Mouse (Mus musculus): ENCODE results near the gene Nrarp.

Nrarp gene

DNA sequence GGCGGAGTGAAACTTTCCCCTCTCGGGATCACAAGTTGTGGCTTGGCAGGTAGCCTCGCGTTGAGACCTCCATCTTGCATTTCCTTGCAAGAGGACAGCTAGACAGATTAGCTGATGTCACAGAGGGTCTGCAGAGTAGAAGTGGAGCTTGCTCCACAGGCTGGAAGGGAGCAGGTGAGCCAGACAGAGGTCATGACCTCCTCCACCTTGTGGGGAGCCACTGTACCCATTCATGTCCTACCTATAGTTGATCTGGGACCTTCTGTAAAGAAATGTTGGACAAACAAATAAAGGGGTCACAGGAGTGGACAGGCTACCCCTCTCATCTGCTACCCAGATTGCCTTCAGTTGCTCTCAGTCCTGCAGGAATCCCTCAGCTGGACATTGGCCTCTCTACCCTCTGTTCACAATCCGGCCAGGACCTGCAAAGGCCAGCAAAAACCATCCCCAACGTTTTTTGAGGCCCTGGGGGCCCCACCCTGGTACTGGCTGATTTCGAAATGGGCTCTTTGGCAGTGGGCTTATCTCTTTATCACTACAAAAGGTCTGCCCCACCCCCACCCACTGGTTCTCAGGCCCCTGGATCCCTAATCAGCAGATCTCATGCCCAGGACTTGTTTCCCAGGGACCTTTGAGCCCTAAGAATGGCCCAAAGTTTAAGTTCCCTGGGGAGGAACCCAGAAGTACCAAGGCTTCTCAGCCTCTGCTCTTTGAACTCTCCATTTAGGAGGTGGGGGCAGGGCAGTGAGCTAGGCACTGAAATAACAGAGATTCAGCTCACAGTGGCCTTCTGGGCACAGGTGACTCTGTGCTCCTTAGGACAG, 5.5 kb upstream of the Nrarp start:
- DNase-seq (ENCODE audit: low spot score) = no peak

DNA sequence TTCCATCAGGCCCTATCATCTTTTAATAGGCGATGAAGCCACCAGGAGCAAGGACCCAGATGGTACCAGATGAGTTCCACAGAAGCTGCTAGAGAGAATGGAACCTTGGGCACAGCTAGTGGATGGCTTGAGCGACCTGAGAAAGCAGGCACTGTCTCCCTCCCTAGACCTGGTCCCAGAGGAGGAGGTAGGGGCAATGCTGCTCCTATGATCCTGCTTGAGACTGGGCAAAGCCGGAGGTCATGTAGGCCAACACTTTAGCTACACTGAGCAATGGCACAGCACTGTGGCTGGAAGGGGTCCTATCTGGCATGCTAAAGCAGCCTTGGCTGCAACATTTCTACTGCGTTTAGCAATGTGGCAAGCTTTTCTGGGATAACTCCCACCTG, 4.9 kb upstream of the Nrarp start:
- no peak for DNase-seq (ENCODE audit: low spot score)

DNA sequence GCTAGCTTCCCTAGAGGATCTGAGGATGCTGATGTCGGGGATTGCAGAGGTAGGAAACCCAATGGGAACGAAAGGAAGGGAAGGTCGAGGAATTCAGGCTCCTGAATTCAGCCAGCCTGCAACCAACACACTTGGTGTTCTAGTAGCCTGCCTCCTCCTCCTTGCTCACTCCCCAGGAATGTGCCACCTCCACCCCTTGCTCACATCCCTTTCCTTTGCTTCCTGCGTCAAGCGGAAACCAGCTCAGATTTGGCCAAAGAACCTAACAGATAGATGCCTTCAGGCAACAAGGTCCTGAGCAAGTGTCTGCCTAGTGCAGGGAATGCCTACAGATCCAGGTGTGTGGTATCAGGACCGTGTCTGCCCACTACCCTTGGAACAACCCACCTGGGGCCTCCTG, 4.0 kb upstream of the Nrarp start:
- DNase-seq (ENCODE audit: low spot score) = no peak

DNA sequence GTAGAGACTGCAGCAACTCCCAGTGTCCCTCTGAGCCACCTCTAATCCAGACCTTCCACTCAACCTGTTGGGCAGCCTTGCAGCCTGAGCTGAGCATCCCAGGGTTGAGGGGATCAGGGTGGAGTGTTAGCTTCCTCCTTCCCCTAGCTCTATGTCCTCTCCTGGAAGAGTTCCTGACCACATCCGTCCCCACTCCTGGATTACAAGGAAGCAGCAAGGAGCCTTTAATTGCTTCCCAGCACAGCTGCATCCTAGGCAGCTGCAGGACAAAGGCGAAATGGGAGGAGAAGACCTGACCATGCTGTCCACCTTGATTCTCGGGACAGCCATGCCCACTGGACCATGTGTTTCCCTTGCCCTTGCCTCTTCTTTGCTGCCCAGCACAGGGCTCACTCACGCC, 3.5 kb upstream of the Nrarp start:
- DNase-seq (ENCODE audit: low spot score) = no peak

DNA sequence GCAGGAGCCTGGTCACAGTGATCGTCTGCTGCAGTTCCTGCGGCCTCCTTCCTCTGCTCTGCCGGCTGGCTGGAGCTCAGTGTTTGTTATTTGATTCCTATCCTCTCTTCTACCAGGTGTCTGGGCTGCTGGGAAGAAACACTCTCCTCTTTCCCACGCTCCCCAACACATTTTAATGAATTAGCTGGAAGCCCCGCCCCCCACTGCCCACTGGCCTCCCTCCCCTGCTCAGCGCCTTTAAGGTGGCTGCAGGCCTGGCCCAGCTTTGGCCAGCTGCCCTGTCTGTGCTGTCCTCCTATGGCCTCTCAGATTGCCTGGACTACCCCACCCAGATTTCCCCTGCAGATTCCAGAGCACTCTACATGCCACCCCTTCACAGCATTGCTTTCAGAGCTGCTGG, 2.9 kb upstream of the Nrarp start:
- DNase-seq (ENCODE audit: low spot score) = no peak

DNA sequence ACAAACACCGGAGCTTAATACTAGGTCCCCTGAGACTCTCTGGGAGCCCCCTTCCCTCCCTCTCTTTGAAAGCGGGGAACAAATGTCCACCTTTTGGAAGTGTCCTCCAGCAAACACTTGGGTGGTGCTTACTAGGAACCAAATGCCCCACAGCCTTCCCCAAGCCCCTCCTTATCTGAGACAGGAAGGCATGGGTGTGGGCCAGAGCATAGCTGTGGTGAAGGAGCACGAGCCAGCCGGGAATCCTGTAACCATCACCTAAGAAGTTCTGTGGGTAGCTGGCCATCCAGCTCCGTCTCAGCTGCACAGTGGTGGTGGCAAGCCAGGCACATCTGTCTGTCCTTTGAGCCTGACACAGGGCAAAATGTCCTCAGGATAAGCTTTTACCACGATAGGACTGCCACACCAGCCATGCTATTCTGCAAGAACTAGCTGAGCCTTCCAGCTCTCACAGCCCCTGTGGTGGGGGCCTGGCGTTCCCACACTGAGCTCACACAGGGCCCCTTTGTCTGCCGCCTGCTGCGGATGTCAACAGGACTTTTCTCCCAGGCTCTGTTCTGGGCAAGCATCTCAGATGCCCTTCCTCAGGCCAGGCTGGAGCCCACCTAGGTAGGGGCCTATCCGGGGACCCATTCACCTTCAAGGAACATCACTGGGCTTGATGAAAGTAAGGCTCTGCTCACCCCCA, 2.1 kb upstream of the Nrarp start:
- DNase-seq (ENCODE audit: low spot score) = no peak

DNA sequence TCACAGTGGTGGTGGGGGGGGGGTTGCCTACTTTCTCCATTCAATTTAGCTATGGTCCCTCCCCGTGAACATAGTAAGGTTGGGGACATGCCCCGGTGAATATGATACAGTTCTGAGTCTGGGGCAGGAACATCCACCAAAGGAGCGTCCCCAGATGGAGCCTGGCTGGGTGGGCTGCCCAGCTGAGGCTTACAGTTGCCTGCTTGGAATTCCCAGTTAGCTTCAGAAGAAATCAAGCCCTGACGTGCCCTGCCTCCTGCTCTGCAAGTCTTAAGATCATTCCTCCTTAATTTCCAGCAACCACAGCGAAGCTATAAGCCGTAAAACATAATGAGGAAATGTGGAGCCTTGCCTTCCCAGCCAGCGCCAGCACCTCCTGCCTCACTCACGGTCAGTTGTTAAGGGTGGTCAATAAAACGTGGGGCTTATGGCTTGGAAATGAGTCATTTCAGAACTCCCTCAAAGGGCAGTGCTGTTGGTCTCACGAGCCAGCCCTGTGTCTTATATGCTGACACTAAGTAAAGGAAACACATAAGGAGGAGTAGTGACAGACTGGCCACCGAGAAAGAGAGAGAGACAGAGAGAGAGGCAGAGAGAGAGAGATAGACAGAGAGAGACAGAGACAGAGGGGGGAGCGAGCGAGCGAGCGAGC, 866 bp upstream of the Nrarp start:
- DNase-seq (ENCODE audit: low spot score) = no peak

DNA sequence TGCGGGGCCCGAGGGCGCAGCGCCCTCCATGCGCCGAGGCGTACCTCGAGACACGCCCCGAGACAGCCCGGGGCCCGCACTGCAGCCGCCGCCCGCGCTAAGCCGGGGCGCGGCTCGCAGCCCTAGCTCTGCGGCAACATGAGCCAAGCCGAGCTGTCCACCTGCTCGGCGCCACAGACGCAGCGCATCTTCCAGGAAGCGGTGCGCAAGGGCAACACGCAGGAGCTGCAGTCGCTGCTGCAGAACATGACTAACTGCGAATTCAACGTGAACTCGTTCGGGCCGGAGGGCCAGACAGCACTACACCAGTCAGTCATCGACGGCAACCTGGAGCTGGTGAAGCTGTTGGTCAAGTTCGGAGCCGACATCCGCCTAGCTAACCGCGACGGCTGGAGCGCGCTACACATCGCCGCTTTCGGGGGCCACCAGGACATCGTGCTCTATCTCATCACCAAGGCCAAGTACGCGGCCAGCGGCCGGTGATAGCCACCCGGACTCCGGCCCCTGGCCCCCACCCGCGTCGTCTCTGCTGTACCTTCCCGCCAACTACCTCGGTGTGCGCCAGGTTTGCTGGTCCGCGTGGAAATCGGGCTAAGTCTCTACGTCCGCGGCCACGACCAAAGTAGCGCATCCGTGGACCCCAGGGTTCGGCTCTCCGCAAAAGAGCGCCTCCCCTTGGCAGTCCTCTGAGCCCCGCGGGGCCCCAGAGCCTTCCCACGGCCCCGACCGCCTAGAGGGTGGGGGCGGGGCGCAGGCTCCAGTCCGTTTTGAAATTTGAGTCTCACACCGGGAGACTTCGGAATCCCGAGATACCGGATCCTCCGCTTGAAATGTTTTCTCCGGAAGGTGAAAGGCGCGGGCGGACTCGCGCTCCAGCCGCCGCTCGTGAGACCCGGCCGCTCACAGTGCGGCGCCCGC, 674 bp downstream of the Nrarp start:
- DNase-seq (ENCODE audit: low spot score) = no peak

DNA sequence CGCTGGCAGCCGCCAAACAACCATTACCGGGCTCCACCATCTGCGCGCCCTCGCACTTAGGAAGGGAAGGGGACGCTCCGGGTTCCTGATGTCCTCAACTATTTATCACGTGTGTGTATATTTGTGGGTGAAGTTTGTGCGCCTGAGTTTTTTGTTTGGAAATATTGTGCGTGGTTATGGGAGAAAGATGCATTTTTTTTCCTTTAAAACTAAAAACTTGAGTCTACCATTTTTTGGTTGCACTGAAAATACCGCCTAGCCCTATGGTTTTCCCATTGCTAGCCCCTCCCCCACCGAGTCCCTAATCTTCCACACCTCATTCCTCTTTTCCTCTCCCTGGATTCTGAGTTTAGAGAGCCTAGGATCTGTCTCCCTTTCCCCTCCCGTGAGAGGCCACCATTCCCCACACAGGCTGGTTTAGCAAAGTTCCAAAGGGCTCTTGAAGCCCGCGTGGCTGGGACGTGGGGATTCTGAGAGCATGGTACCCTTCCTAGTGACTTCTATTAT, 1.4 kb downstream of the Nrarp start:
- no peak for DNase-seq (ENCODE audit: low spot score)

DNA sequence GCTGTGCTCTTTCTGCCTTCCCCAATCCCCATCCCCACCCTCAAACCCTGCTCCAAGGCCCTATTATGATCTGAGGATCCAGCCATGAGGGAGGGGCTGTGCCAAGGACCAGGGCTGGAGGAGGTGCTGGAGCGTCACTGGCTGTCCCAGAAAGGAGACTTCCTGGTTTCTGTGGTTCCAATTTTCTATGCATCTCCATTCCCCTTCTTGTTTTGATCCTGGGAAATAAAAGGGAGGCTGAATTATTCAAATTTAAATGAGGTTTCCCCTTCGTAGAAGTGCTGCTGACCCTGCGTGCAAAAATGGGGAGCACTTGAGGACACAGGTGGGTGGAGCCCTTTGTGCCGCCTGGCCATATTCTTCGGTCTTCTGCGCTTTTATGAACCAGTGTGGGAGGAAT, 2.1 kb downstream of the Nrarp start:
- no peak for DNase-seq (ENCODE audit: low spot score)

DNA sequence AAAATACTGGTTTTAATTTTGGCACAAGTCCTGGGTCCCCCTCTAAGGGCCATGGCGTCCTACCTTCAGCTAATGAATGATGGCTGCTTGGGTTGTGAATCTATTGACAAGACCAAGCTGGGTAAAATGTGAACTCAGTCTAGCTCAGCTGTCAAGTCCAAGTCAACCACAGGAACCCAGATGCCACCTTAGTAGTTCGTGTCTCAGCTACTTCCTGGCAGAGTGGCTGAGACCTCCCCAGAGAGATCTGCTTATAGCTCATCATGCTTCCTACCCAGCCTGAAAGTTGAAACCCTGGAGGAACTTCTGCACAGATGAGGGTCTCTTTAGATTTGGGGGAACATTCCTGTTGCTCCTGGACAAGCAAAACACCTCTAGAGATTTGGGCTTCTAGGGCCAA, 2.8 kb downstream of the Nrarp start:
- DNase-seq (ENCODE audit: low spot score) = no peak

DNA sequence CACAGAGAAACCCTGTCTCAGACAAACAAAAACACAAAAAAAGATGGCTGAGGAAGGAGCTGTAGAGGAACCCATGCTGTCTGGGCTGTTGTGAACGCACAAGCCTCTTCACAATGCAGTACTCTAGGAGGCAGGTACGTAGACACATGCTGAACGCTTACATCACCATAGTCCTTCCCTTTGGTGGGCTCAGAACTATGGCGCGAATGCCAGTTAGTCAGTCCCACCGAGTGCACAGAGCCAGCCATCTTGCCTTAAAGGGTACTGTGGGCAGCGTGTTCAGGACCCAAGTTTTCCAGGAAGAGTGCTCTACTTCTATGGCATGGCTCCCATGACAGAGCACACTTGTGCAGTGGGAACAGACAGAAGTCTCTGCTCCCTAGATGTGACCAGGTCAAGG, 3.9 kb downstream of the Nrarp start:
- DNase-seq (ENCODE audit: low spot score) = no peak

DNA sequence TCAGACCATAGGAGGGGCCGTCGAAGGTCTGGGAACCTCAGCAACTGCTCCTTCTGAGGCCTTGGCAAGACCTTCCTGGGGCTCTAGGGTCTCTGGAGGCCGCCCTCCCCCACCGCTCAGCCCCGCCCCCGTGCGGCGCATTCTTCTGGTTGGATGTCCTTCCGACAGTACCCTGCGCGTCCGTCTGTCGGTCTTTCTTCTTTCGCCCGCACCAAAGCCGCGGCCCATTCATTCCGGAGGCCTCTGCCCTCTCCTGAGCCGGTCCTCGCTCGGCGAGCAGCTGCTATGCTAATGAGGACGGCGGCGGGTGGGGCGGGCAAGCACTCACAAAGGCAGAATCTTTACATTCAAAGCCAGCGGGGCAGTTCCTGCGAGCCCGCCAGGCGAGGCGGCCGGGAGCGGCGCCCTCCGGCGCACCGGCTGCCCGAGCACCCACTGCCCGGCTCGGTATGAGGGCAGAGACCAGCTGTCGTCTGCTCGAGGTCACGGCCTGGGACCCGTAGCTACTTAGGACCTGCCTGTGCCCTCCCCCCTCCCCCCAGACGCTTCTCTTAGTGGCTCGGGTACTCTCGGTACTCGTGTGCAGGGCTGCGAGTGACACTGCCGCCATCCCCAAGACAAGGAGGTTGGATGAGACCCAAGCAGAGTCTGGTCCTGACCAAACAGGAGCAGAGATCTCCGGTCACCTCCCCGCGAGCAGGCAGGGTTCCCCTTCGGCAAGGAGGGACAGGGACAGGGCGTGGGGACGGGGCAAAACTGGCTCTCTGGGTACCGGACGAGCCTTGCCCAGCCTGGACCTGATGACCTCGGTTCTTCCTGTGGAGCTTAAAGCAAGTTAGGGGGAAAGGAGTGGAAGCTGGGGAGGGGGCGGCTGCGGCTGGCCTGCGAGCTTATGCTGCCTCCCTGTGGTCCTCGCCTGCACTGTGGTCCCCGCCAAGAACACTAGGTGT, 5.3 kb downstream of the Nrarp start:
- DNase-seq (ENCODE audit: low spot score) = no peak

DNA sequence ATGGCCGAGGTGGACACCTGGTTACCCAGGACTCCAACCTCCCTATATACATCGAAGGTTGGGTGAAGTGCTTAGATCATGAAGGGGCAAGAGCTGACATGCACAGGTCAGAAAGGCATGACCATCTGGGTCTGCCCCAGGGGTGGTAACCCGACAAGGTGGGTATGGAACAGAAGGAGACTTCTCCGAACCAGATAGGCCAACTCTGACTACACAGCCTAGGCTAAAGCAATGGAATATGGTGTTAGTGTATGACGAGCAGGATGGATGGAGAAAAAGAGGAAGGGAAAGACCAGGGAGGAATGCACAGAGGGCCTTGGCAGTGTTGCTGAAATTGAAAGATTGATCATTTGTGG, 6.0 kb downstream of the Nrarp start:
- DNase-seq (ENCODE audit: low spot score) = no peak

DNA sequence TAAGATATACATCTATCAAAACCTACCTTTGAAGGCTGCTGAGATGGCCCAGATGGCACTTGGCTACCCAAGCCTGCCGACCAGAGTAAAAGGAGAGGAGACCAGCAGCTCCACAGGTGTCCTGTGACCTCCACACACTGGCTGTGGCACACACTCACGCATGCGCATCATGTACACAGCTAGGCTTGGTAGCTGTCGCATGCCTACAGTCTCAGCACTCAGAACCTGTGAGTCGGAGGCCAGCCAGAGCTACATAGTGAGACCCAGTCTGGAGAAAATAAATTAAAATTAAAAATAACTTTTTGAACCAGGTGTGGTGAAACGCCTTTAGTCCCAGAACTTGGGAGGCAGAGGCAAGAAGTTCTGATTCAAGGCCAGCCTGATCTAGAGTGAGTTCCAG, 7.3 kb downstream of the Nrarp start:
- no peak for DNase-seq (ENCODE audit: low spot score)

DNA sequence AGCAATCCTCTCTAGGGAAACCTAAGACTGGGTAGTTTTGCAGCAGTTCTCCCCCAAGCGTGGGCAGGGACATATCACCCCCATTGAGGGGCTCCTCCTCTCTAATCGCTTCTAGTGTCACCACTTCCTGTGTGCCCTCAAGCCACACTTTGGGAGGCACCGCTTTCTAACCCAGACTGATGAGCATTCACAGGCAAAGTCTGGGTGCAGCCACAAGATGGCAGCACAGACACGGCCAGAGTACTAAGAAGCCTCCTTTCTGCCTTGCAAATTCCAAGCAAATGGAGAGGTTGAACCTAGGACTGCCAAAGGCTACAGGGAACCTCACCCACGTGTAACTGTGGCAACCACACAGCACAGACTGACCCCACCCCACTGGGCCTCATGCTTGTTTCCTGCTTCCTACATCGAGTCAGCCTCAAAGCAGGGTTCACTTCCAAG, 12.8 kb downstream of the Nrarp start:
- DNase-seq (ENCODE audit: low spot score) = peak; percentile 63

DNA sequence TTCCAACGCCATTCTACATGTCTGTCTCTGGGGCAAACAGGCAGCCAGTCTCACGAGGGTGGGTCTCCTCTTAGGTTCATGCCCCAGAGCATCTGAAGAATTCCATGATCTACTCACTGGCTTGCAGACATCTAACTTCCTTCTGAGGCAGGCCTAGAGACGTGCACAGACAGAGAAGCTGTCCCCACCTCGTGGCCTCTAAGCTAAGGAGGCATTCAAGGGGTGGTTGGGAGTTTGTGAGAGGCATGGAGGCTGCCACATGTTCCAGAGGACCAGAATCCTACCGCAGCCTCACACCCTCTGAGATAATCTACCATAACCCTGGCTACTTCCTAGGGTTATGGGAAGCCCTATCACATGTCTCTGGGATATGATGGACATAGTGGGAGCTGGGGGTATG, 13.4 kb downstream of the Nrarp start:
- DNase-seq (ENCODE audit: low spot score) = no peak

DNA sequence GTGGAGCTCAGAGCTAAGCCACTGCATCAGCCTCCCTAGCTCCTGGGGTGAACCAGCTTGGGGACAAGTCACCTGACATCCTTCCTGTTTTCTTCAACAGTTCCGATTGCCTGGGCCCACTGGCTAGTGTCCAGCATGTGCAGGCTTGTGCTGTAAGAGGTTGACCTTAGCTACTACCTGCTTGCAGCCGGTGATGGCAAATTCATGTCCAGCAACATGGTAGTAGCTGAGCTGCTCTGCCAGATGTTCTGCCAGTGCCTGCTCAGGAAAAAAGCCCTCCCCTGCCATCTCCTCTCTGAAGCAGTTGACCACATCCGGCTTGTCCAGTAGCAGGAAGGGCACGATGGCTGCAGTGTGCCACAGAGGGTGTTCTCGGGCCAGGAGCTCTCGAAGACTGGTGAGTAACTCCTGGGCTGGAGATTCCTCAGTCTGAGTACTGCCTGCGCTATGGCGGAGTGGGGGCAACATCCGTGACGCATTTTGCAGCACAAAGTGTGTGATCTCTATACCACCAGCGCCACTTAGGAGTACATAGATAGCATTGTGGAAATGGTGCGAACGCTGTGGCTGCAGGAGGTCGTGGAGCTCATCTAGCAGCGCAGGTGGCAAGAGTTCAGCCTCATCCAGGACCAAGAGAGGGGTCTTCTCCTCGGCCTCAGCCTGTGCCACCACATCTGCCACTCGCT, 14.1 kb downstream of the Nrarp start:
- DNase-seq (ENCODE audit: low spot score) = no peak

DNA sequence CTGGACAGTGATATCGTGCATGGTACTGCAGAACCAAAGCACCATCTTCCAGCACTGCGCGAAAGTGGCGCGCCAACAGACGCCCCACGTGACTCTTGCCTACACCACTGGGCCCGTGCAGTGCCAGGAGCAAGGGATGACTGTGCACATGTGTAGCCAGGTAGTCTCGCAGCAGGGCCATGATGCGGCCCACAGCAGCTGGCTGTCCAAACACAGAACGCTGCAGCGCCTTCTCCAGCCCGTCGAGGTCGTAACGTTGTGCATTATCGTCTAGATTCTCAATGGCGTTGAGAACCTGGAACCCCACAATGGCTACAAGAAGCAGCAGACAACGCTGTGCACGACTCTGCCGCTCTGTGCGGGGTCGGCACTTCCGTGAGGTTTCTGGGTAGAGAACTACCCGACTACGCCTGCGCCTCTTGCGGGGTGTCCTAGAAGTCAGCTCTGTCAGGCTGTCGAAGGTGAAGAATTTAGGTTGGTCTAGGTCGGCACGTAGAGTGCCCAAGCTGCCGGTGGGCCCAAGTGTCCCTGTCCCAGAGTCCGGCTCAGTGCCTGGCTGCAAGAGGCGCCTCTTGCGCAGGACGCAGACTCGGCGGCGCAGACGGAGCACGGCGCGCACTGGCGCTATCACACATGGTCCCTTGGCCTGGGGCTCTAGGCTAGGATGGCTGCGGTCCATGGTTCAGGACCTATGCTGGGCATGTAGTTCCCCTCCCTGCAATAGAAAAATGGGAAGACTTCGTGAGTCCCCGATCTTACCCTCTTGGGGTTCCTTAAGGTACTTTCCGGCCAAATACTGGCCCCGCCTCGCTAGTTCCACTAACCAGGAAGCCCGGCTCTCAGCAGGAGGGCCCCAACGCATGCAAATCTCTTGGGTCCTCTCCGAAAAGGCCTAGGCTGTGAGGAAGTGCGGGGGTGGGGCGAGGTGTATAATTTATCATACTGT, 14.9 kb downstream of the Nrarp start:
- DNase-seq (ENCODE audit: low spot score) = no peak
